Mouse (Mus musculus) testis, postnatal 14 days (tissue): Measurements from ENCODE around the gene AL607142.1.
A peak's percentile ranks its signal among the peaks of the same experiment; 100 is the strongest.

ENCODE experiments used
- DNase-seq: peaks from one replicate; pipeline ENCODE4 v3.0.0; 2021; ENCODE audit warnings: low spot score

AL607142.1 gene

DNA sequence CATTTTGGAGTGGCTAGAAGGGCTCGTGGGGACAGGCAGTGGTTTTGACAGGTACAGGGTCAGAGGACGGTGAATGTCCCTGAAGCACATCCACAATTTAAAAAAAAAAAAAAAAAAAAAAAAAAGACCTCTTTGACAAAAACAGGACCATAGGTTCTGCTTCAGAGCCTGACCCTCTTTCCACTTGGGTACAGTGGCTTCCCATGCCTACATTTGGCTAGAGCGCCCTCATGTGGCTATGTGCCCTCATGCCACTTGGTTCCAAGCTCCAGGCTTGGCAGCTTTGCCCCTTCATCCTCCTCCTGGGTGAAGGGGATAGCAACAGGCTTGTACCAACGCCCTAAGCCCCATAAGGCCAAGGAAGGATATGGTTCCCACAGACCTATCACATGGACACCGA, 39.8 kb downstream of the AL607142.1 start:
- no peak for DNase-seq

DNA sequence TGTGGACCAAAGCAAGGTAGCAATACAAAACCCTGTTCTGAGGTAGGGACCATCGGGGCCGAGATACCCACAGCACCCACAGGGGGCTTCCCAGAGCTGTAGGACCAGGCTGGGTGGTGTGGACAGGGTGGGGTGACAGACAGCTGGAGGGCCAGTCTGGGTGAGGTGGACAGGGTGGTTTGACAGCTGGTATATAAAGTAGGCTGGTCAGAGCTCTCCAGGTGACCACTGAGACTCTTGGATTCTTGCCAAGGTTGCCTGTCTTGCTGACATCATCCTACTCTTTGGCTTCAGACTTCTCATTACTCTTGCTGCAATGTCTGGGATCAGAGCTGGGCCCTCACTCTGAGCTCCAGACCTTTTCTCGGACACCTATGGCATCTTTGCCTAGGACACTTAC, 41.6 kb downstream of the AL607142.1 start:
- no peak for DNase-seq

DNA sequence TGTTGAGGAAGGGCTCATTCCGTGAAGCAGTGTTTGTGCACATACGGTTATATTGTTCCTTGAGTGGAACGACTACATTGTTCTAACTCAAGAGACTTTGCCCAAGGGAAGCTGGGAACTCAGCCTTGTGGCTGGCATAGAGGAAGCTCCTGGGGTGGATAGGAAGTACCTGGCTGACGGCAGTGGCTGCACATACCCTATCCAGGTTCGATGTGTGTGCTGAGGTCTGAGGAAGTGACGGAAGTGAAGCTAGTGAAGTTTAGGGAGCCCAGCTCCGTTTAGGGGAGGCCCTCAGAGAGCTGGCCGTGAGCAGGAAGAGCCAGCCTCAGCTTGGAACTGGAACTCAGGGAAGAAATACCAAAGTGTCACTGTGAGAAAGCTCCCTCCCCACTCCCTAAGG, 43.0 kb downstream of the AL607142.1 start:
- no peak for DNase-seq

DNA sequence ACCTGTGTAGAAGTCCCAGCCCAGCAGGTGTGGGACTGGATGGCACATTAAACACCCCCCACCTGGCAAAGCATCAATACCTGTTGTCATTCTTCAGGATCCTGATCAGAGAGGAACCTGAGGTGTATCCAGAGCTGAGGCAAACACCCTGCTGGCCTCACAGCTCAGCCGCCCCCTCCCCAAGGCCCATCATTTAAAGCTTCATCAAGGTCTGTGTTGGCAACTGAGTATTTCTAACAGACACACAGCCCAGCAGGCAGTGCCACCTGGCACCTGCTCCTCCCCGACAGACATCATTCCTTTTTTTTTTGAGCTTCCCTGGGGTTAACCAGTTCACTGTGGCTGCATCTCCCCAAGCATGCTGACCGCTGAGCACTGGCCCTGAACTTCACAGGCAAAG, 50.7 kb downstream of the AL607142.1 start:
- DNase-seq, result no peak

DNA sequence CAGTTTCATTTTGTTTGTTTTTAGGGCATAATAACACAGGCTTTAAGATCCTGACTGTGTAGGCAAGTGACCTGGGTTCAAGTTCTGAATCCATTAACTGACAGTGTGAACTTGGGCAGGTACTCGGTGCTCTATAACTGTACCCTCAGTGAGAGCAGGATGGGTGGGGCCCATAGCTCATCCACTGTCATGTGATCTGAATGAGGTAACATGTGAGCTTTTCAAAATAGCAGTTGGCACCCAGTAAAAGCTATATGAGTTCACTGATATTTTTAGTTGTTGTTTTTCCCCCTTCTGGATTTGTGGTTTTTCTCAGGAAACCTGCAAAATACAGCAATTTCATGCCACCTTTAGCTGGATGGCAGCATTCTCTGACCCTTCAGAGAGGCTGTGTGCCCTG, 51.5 kb downstream of the AL607142.1 start:
- DNase-seq, result no peak

DNA sequence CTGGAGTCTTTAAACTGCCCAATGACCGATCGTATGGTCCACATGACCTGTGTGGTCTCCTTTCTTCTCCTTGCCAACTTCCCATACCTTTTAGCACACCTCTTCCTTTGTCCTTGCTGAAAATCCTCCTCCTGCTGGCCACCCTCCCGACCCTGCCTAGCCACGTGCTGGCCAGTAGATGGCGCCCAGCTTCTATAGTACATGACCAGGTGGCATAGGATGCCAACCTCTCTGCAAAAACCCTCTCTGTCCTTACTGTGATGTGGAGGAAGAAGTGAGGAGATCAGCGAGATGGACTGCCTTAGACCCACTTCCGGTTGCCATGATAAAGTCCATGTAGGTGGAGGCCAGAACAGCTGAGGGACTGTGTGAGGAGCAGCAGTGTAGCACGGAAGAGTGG, 55.5 kb downstream of the AL607142.1 start:
- DNase-seq, result no peak

DNA sequence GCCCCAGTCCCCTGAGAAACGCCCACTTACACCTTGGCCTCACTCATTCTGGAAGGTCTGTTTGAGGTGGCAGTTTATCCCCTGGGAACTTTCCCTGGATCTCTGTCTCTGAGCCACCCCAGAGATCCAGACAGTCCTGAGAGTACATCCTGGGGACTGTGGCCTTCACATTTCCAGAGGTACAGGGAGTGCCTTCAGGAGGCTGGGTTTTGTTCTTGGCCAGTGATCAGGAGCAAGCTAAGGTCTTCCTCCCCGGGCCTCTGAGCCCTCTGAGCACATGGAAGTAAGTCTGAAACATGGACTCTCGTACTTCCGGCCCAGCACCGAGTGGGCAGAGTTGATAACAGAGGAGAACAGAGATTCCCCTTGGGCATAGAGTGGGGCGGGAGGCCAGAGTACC, 59.9 kb downstream of the AL607142.1 start:
- no peak for DNase-seq

DNA sequence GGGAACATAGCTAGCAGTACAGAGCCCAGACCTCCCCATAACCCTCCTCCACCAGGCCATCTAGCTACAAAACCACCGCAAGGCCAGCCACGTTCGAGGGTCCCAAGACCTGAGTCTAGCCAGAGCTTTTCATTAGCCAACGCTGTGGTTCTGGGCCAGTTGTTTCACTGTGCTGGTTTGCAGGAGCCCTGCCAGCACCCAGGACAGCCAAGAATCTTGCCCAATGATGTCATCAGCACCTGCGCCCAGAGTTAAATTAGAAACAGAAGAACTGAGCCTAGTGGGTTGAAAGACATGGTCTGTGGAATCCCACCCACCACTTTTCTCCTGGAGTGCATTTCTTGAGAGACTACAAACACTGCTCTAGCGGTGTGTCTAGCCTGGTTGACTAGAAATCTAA, 61.3 kb downstream of the AL607142.1 start:
- DNase-seq, result no peak

DNA sequence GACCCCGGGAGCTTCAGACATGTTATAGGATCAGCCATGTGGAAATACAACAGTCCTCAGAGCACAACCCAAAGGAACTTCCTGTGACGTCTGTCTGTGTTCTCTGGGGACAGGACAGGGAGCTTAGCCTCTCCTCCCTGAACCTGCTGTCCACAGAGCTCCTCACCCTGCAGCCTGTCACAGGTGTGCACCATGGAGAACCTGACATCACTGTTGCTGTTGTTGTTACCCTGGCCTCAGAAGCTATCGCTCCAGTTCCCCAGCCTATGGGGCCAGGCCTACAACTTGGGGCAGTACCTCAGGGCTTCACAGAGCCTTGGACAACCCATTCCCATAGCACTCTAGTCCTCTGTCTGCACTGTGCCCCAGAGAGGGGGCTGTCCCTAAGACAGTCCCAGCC, 62.5 kb downstream of the AL607142.1 start:
- DNase-seq, result no peak

DNA sequence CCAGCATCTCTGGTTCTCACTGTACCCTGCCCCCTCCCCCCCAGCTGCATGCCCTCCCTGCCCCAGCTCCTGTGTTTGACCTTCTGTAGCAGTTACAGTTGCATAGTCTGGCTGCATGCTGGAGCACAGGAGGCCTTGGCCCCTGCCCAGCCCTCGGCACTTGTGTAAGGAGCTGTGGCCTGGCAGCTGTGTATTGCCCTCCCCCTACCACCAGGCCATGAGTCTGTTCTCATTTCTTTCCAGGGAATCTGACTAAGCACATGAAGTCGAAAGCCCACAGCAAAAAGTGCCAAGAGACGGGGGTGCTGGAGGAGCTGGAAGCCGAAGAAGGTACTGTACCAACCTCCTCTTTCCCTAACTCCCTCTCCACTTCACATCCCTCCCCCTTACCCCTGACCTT, 63.2 kb downstream of the AL607142.1 start:
- peak; percentile 39 for DNase-seq

DNA sequence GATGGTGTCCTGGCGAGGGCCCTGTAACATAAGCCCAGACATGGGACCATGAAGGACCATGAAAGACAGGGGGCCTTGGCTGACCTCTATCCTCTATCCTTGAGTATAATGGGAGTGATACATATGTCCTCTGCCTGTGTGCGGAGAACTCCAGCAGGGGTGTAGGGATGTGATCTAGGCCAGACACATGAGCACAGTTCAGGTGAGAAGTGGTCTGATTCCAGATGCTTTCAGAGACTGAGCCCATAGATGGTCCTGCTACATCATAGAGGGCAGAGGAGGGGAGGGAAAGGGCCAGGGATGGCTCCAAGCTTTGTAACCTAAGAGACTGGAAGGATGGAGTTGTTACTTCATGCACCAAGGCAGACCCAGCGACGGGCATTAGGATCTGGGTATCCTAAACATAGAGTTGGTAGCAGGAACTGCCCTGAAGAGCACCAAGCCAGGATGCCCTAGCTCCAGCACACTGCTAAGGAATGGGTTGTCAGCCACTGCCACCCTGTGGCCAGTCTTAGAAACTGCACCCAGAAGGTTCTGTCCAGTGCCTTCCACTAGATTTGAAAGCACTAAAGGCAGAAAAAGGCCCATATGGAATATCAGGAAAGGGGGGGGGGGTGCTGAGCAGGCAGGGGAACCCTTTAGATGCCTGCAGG, 64.6 kb downstream of the AL607142.1 start:
- peak; percentile 48 for DNase-seq

DNA sequence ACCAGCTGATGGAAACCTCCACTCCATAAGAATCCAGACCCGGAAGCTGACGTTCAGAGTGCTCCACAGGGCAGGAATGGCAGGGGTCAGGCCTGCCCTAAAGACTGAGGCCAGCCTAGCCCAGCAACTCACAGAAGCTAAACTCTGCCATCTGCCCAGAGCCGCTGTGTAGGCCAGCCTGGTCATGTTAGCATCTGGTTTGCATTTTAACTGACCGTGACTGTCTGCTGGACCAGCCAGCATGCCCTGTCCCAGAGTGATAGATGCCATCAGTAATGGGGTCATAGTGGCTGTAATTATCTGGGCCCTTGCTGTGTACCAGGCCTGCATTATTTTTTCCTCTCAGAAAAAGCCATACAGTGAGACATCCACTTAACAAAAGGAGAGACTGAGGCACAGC, 66.1 kb downstream of the AL607142.1 start:
- no peak for DNase-seq

DNA sequence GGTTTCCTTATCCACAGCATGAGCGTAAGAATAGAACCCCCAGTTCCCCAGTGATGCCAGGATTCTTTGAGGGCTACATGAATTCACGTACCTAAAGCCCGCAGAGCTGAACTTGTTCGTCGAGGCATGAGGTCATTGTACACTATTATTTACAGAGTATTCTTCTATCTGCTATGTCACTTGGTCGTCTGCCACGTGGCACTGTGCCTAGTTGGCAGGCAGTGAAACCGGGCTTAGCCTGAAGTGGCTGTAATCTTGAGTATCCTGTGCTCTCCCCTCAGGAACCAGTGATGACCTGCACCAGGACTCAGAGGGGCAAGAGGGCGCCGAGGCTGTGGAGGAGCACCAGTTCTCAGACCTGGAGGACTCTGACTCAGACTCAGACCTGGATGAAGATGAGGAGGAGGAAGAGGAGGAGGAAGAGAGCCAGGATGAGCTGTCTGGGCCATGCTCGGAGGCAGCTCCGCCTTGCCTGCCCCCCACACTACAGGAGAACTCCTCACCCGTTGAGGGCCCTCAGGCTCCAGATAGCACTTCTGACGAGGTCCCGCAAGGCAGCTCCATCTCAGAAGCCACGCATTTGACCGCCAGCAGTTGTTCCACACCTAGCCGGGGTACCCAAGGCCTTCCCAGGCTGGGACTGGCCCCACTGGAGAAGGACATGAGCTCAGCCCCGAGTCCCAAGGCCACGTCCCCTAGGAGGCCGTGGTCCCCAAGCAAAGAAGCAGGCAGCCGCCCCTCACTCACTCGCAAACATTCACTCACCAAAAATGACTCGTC, 66.8 kb downstream of the AL607142.1 start:
- DNase-seq, result peak; percentile 74

DNA sequence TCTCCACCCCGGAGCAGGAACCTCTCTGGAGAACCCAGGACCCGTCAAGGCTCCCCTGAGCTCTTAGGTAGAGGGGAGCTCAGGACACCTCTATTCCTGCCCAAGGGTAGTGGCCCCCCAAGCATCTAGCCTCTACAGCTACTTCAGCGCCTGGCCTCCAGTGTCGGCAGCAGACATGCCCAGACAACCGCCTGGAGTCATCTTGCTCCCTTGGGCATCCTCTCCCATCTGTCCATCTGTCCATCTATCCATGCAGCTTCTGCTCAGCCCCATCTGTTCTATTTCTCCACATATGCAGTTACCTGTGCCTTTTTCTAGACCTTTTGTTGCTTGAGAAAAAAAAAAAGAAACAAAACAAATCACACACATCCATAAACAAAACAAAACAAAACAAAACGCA, 69.4 kb downstream of the AL607142.1 start:
- DNase-seq, result no peak

DNA sequence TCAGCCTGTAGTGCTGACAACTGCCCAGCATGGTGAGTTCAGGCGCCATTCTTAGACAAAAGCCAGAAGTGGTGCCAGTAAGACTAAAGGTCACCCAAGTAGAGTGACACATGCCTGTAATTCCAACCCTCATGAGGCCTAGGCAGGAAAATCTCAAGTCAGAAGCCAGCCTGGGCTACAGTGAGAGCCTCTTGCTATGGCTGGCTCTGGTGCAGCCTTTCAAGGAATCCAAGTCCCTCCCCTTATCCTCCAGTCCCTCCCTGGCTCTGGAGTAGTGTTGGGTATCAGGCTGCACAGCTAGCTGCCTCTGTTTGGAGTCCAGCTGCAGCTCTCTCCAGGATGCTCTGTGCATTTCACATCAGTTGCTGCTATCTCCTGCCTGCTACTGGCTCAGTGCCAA, 77.0 kb downstream of the AL607142.1 start:
- no peak for DNase-seq

DNA sequence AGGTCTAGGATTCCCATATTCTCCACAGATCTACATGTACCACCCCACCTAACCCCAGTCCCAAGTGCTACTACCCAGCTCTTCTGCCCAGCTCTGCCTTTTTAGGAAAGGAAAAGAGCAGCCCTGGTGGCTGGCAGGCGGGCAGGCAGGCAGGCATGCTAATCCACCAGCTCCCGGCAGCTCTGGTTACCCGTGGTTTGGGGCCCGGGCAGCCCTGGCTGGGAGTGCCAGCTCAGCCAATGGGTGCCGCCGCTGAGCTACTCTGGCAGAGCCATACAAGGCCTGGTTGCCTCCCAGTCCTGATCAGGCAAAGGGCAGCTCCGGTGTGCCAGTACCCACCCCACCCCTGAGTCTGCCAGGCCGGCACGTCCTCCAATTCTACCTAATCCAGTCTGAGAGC, 78.1 kb downstream of the AL607142.1 start:
- DNase-seq, result no peak
